Mouse (Mus musculus): ENCODE results near the gene Tsc22d3.

The Tsc22d3 gene

GRCm38 (mm10) chrX:140600410-140601109 is at the start of gene Tsc22d3:
Gene Tsc22d3, minus strand, starts transcription at chrX:140600659.
- peak; percentile 50 for DNase-seq (ENCODE audit: low spot score)

- DNase-seq (ENCODE audit: low spot score), result no peak
Measured at GRCm38 (mm10) chrX:140639592-140639991, 39.1 kb upstream of the Tsc22d3 start.

- no peak for DNase-seq (ENCODE audit: low spot score)
Measured at GRCm38 (mm10) chrX:140638028-140638427, 37.6 kb upstream of the Tsc22d3 start.

GRCm38 (mm10) chrX:140624875-140625594 is 24.6 kb upstream of the Tsc22d3 start:
- DNase-seq (ENCODE audit: low spot score), result no peak

GRCm38 (mm10) chrX:140609938-140610337 is 9.5 kb upstream of the Tsc22d3 start:
- no peak for DNase-seq (ENCODE audit: low spot score)

- DNase-seq (ENCODE audit: low spot score), result no peak
Measured at GRCm38 (mm10) chrX:140601884-140602283, 1.4 kb upstream of the Tsc22d3 start.

- DNase-seq (ENCODE audit: low spot score), result no peak
Measured at GRCm38 (mm10) chrX:140601311-140601710, 852 bp upstream of the Tsc22d3 start.

GRCm38 (mm10) chrX:140599561-140600409 is 674 bp downstream of the Tsc22d3 start:
- peak; percentile 66 for DNase-seq (ENCODE audit: low spot score)

GRCm38 (mm10) chrX:140598850-140599560 is 1.5 kb downstream of the Tsc22d3 start:
- DNase-seq (ENCODE audit: low spot score), result peak; percentile 62

DNA sequence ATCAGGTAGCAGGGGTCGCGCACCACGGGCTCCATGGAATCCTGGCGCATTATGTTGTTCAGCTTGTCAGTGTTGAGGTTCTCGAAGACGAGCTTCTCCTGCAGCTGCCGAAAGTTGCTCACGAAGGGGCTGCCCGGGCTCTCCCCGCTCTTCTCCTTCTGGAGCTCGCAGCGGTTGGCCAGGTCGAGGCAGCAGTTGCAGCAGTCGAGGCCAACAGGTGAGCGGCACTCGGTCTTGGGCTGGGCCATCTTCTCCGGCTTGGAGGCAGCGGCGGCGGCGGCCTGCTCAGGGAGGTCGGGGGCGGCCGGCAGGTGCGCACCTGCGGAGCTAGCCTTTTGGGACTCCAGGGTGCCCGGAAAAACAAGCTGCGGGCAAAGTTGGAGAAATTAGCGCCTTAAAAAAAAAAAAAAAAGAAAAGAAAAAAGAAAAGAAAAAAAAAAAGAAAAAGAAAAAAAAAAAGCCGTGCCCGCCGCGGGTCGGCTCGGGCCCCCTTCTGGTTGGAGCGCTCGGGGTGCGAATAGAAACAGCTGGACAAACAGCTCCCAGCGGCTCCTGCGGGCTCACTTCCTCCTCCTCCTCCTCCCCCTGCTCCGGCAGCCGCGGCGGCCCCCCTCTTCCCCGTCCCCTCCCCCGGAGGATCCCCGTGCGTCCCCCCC is 2.1 kb downstream of the Tsc22d3 start:
- peak; percentile 35 for DNase-seq (ENCODE audit: low spot score)

- no peak for DNase-seq (ENCODE audit: low spot score)
Measured at GRCm38 (mm10) chrX:140591176-140591575, 9.3 kb downstream of the Tsc22d3 start.

- no peak for DNase-seq (ENCODE audit: low spot score)
Measured at GRCm38 (mm10) chrX:140590142-140590541, 10.3 kb downstream of the Tsc22d3 start.

GRCm38 (mm10) chrX:140589194-140589751 is 11.2 kb downstream of the Tsc22d3 start:
- DNase-seq (ENCODE audit: low spot score), result no peak

GRCm38 (mm10) chrX:140588534-140588933 is 11.9 kb downstream of the Tsc22d3 start:
- no peak for DNase-seq (ENCODE audit: low spot score)

GRCm38 (mm10) chrX:140580416-140580815 is 20.0 kb downstream of the Tsc22d3 start:
- DNase-seq (ENCODE audit: low spot score), result no peak

DNA sequence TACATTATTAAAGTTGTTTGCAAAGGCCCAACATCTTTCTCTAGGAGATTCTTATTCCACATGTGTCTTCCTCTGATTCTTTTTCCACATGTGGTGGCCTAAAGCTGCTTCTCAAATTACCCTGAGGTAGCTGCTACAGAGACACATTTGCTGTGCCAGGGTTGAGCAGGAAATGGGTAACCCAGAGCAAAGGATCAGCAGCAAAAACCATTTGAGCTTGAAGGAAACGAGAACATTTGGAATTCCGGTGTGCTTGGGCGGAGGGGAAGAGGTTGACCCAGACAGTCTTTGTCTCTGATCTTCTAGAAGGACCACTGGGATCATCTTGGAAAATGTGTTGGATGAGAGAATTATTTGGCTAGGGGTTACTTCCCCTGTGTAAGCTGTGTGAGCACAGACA is 24.8 kb downstream of the Tsc22d3 start:
- no peak for DNase-seq (ENCODE audit: low spot score)

DNA sequence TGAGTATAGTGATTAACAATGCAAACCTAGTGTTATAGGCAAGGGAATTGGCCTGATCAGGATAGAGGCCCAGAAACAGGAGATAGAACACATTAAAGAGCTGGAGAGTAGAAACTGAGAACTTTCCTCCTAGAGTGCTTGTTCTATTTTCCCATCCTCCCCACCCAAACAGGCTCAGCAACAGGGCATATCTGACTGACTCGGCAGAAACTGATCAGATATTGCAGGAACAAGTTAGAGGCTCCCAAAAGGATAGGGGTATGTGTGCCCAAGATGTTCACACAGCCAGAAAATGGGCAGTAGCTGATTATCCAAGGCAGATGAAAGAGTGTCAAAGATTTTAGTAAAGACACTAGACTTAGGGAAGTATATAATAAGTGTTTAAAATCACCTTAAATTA is 25.3 kb downstream of the Tsc22d3 start:
- no peak for DNase-seq (ENCODE audit: low spot score)

DNA sequence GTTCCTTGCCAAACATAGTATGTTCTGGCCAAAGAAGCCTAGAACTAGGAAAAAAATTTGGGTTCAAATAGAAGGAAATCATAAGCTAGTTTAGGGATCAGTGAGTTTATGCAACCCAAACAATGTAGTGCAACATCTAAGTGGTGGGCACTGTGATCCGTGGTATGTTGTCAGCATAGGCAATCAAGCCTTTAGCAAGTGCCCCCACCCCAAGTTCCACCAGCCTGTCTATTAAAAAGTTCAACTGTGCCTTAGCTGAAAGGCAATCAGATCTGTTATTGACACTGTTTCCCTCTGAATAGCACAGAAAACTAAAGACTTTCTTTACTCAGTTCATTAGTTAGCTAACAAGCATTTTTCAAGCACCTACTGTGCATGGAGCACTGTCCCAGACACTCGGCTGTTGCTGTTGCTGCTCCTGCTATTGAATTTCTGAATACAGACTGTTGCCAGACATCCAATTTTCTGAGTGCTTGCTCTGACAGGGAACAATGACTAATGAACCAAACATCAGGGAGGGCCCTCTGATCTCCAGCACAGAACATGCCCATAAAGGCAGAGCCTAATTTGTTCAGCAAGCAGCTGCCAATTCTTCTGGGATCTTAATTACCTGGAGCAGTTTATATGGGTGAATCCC is 27.6 kb downstream of the Tsc22d3 start:
- DNase-seq (ENCODE audit: low spot score), result no peak

DNA sequence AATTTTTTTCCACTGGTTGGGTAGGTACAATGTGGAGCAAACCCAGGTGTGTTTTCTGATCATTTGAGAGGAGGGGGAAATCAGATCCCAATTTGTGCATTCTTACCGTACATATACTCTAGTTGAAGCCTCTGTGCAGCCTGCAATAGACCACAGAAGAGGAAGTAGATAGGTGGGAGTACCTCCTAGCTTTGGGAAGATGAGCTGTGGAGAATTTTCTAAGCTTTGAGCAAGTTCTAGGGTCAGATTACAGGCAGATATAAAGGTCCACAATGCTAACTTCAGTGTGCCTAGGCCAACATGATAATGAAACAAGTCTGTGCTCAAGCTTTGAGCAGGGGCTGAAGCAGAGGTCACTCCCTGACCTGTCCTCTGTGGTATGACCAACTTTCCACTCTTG is 30.9 kb downstream of the Tsc22d3 start:
- no peak for DNase-seq (ENCODE audit: low spot score)

- peak; percentile 45 for DNase-seq (ENCODE audit: low spot score)
Measured at GRCm38 (mm10) chrX:140567711-140568407, 32.6 kb downstream of the Tsc22d3 start.

All from testis, postnatal 10 days (tissue).